Mouse (Mus musculus) macrophage (primary cell): ENCODE results near the gene Sspn. TPM values are rescaled to one million over a fixed set of nuclear protein-coding genes. Genes with fewer than 3 reads are reported as not detected.
A peak's percentile ranks its signal among the peaks of the same experiment; 100 is the strongest.

Experiments
- H3K27ac ChIP-seq: fragments of 350-480 bp; formaldehyde crosslinking; 2 replicates; pipeline ENCODE4 v1.9.0; 2021
- H3K36me3 ChIP-seq: fragments of 350-480 bp; formaldehyde crosslinking; 2 replicates; pipeline ENCODE4 v1.9.0; 2021; ENCODE audit errors: inconsistent target
- H3K4me3 ChIP-seq: fragments of 350-480 bp; formaldehyde crosslinking; 2 replicates; pipeline ENCODE4 v1.9.0; 2021; ENCODE audit errors: inconsistent target
- H3K79me2 ChIP-seq: fragments of 350-480 bp; formaldehyde crosslinking; 2 replicates; pipeline ENCODE4 v1.9.0; 2021; ENCODE audit errors: inconsistent target
- WGBS: methylation state at CpG from one replicate; pipeline ENCODE4 v1.1.7; 2026; ENCODE audit warnings: inconsistent platforms; ENCODE audit not compliant: missing documents; 5-methylcytosine and 5-hydroxymethylcytosine counted together
- polyA plus RNA-seq: library from polyadenylated mRNA; stranded (reverse); fragments of 250-400 nt; gene quantifications from 3 replicates; pipeline ENCODE4 v1.2.4, GENCODE M21; 2018; ENCODE audit warnings: inconsistent platforms

Sspn gene
- polyA plus RNA-seq, 1 experiment from 2014 or later: 0.19 TPM

- H3K4me3 ChIP-seq: no peak overlapping the region
- no peaks in the 10 kb centered on the region for H3K79me2 ChIP-seq
- 90% methylated on average over 2 of the region's 3 CpGs for WGBS
- H3K36me3 ChIP-seq: no peaks in the 10 kb centered on the region
- H3K27ac ChIP-seq: no peak overlapping the region
Measured at GRCm38 (mm10) chr6:146006753-146007152, 75.3 kb downstream of the Sspn start.

DNA sequence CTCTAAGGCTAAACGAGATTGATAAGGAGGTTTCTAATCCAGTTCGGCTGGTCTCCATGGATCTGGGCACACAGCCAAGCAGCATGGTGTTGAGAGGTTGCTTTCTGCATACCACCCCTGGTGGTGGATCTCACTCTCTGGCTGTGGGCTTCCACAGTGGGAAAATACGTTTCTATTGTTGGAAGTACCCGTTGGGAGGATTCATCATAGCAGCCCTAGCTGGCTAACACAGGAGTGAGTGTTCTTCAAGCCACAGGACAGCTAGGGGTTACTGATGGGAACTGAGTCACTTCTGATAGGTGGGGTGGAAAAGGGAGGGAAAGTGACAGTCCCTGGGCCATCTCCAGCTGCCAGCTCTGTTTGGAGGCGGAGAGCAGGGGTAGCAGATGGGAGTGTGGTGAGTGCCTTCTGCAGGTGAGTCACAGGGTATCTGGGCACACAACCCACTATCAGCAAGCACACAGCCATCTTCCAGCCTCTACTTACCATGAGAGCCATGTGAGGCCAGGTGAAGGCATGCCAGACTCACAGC, 77.1 kb downstream of the Sspn start:
- H3K27ac ChIP-seq: no peak overlapping the region
- no peaks in the 10 kb centered on the region for H3K36me3 ChIP-seq
- H3K4me3 ChIP-seq: no peak overlapping the region
- 78% methylated on average over 5 of the region's 5 CpGs for WGBS
- no peaks in the 10 kb centered on the region for H3K79me2 ChIP-seq

- Histone ChIP-seq H3K27ac (no peak overlapping the region), H3K36me3 (no peaks in the 10 kb centered on the region), H3K4me3 (no peak overlapping the region), H3K79me2 (no peaks in the 10 kb centered on the region)
- WGBS: 94% methylated on average over 10 of the region's 10 CpGs
Measured at GRCm38 (mm10) chr6:146009163-146009915, 77.9 kb downstream of the Sspn start.

- no peak overlapping the region for H3K4me3 ChIP-seq
- no peak overlapping the region for H3K27ac ChIP-seq
- H3K79me2 ChIP-seq: no peaks in the 10 kb centered on the region
- no peaks in the 10 kb centered on the region for H3K36me3 ChIP-seq
- WGBS: 91% methylated on average over 12 of the region's 12 CpGs
Measured at GRCm38 (mm10) chr6:146010093-146010764, 78.8 kb downstream of the Sspn start.

- Histone ChIP-seq H3K4me3 (no peak overlapping the region), H3K27ac (peak overlapping the region; percentile 92), H3K36me3 (no peaks in the 10 kb centered on the region), H3K79me2 (no peaks in the 10 kb centered on the region)
- WGBS: 18% methylated on average over 3 of the region's 3 CpGs
Measured at GRCm38 (mm10) chr6:146014312-146014711, 82.9 kb downstream of the Sspn start.

Other genes starting within 250 kb of the Sspn start
- 12.6 to 27.6 TPM (median 17.7 TPM) in 3 replicates for gene Rassf8, start 184.9 kb upstream of the Sspn start, polyA plus RNA-seq
- 38.5 to 115 TPM (median 39.6 TPM) in 3 replicates for gene Bhlhe41, start 66.1 kb upstream of the Sspn start, polyA plus RNA-seq